Mouse (Mus musculus): ENCODE data around the gene Cox7a2l.

Gene Cox7a2l

DNA sequence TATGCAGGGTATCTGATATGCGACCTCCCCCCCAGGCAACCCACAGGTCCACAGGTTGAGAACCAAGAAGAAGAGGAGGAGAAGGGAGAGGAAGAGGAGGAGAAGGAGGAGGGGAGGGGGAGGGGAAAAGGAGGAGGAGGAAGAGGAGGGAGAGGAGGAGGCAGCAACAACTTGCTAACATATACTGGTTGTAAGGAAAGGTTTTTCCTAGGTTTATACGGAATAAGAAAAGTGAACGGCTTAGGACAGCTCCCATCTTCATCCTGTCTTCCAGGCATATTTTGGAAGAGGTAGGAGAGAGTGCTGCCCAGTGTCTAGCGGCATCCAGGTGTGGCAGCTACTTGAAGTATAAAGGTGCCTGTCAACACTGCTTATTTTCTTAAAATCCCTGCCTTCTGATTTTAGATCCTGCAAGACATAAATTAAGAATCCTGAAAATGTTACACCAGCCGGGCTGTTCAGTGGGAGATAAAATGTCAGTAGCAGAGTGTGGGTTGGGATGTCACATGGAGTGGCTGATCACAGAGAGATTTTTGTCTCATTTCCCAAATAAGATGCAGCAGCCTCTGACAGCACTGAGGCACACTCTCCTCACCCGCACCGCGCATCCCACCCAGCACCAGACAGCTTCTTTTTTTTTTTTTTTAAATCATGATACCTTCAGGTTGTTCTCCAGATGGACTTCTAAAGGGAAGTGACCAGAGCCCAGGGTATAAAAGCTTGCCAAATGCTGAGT, at the start of gene Cox7a2l:
Cox7a2l (minus strand) TSS at position 51 of the 736 bp plus-strand sequence.
- no peak for DNase-seq (ENCODE audit: low read depth, low spot score)

DNA sequence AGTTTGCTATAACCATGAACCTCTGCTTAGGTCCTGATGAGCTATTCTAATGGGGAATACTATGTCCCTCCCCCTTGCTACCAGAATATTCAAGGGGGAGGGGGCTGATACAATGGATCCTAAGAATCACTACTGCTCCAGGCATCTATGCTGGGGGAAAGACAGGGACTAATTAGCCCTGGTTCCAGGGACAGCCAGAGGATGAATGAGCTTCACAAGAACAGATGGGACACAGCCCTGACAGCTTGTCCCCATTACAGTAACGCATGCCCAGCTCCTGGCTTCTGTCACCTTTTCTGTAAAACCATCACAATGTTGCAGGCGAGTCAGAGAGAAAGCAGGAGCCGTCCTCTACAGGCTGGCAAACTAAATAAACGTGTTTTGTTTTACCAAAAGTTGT, 48.4 kb upstream of the Cox7a2l start:
- peak; percentile 44 for DNase-seq (ENCODE audit: low read depth, low spot score)

DNA sequence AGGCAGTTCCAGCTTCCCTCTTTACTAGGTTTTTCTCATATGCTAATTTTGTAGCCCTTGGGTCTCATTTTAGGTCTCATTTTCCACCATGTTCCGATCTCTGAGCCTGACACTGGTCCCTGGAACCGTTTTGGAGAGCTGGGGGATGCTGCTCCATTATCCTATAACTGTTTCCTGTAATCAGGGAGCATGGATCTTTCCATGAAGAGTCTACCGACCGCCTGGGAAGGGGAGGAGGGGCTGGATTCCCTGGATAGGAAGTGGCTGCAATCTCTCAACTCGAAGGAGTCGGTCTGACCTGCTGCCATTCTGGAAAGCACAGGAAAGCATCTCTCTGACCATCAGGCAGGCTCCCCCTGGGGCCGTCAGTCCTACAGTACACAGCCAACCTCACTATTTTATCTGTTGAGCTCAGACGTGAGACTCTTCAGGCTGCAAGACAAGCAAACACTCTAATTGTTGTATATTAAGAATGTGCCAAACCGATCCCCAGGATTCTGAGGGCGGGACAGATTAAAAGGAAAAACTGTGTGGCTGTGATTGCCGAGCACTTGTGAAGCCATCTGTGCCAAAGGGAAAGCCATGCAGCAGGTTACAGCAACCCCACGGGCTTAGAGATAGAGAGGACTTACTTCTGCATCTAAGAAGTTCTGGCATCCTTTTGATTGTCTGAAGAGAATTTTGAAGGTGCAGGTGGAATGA, 47.1 kb upstream of the Cox7a2l start:
- DNase-seq (ENCODE audit: low read depth, low spot score) = no peak

DNA sequence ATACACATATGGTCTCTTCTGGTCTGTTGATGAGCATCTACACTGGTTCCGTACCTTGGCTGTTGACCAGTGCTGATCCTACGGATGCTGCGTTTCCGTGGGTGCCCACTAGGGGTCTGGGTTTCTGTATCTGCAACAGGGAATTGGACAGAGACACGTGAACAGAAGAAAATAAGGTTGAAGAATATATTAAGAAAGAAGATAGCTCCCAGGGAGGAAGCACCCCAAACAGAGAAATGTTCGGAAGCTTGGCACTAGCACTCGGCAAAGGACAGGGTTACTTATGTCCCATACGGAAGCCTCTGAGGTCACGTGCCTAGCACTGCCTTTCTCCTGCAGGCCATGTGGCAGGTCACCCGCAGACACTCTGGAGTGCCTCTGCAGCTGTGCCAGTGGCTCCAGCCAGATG, 46.6 kb upstream of the Cox7a2l start:
- DNase-seq (ENCODE audit: low read depth, low spot score) = peak; percentile 50

DNA sequence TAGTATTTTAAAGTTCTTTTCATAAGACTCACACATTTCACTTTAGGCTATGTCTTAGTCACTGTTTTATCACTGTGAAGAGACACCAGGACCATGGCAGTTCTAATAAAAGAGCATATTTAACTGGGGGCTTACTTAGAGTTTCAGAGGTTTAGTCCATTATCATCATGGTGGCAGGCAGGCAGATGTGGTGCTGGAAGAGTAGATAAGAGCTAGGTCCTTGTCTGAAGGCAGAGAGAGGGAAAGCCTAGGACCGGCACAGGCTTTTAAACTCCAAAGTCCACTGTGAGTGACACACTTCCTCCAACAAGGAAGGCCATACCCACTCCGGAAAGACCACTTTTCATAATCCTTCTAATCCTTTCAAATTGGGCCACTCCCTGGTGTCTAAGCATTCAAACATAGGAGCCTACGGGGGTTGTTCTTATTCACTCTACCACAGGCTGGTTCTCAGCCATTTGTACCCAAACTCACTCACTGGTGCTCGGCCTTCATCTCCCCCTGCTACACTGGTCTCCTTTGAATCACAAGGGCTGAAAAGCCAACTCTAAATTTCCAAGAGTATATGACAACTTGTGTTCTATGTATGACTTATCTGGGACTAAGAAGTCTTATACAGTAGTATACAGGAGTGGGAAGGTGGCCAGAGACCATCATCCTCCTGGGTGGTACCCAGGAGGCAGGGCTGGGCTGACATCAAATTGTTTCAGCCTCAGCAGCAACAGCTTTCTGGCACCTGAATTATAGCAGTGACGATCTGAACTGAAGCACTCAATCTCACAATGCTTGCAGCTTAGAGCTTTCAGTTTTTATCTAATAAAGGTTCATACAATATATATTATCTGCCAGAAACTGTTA, 45.3 kb upstream of the Cox7a2l start:
- no peak for DNase-seq (ENCODE audit: low read depth, low spot score)

DNA sequence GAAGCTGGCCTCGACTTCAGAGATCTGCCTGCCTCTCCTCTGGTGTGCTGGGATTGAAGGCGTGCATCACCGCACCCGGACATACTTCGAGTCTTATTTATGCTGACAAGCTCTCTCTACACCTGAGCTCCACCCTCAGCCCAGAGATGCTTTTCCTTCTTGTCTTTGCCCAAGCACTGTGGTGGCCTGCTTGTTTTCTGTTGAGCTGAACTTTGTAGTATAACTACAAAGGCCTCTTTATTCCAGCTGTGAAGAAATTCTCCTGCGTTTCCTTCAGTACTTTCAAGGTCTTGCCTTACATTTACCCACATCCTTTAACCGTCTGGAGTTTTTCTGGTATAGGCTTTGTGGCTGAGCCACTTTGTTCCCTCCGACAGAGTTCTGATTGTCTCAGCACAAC, 42.0 kb upstream of the Cox7a2l start:
- no peak for DNase-seq (ENCODE audit: low read depth, low spot score)

DNA sequence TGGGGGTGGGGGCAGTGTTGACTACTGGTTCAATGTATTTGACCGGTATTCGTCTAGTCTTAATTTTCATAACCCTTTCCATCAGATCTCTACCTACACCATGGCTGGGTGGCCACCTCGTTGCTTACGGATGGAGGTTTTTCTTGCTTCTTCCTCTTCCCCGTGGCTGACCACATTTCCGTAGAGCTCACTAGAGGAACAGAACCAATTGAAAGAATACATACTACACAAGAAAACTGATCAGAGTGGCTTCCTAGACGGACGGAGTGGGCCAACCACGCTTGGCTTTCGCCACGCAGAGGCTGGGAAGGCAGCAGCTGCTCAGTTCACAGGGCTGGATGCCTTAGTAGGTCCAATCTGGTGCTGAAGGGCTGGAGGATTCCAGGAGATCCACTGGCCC, 38.7 kb upstream of the Cox7a2l start:
- no peak for DNase-seq (ENCODE audit: low read depth, low spot score)

DNA sequence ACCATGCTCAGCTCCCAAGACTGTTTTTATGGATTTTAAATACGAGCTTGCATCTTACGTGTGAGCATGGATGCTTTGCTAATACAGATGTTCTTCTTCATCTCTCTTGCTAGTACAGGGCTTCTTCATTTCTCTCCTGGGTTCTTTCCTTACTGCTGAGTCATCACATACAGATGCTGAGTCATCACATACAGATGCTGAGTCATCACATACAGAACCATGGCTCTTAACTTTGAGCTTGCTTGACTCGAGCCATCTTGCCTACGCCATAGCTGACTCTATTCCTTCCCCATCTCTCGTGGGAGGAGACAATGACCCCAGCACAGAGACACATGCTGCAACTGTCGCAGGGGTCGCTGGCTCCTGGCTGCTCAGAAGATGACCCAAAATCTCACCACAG, 37.9 kb upstream of the Cox7a2l start:
- no peak for DNase-seq (ENCODE audit: low read depth, low spot score)

DNA sequence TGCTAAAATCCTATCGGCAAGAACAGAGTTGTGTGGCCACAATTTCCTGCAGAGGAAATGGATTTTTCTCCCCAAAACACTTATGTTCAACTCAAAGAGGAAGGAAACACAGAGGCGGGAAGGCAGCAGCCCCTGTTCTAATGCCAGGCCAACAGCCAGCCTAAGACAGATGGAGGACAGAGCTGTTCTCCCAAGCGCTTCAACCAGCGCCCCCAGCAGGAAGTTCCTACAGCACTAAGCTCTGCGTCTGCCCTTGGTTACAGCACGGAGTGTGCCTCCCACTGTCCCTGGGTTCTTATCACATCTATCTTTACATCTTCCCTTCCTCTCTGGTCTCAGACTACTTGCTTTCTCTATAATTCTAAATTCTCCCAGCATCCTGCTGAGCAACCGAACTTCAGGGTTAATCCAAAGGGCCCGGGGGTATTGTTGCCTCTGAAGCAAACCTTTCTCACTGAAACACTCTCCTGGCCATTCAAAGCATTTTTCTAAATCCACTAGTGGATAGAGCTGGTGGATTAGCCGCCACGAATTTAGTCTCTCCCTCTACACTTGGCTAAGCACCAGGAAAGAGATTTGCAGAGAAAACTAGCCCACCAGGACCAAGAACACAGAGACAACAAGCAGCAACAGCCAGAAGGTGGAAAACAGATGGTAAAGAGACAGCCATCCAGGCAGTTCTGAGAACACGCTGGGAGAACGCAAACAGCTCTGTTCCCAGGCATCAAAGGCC, 31.5 kb upstream of the Cox7a2l start:
- DNase-seq (ENCODE audit: low read depth, low spot score) = no peak

DNA sequence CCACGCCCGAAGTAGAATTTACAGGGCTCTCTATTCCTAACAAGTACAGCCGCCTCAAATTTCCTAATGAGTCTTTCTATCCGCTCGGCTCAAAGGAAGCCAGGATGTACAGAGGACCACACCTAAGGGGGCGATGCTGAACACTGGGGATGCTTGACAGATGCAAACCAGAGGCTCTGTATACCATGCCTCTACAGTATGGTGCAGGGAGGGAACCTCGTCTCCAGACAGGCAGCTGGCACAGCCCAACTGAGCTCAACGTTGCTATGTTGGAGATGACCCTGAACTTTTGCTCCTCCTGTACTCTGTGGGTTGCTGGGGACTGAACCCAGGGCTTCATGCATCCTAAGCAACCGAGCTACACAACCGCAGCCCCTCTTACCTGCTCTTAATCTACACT, 30.0 kb upstream of the Cox7a2l start:
- no peak for DNase-seq (ENCODE audit: low read depth, low spot score)

DNA sequence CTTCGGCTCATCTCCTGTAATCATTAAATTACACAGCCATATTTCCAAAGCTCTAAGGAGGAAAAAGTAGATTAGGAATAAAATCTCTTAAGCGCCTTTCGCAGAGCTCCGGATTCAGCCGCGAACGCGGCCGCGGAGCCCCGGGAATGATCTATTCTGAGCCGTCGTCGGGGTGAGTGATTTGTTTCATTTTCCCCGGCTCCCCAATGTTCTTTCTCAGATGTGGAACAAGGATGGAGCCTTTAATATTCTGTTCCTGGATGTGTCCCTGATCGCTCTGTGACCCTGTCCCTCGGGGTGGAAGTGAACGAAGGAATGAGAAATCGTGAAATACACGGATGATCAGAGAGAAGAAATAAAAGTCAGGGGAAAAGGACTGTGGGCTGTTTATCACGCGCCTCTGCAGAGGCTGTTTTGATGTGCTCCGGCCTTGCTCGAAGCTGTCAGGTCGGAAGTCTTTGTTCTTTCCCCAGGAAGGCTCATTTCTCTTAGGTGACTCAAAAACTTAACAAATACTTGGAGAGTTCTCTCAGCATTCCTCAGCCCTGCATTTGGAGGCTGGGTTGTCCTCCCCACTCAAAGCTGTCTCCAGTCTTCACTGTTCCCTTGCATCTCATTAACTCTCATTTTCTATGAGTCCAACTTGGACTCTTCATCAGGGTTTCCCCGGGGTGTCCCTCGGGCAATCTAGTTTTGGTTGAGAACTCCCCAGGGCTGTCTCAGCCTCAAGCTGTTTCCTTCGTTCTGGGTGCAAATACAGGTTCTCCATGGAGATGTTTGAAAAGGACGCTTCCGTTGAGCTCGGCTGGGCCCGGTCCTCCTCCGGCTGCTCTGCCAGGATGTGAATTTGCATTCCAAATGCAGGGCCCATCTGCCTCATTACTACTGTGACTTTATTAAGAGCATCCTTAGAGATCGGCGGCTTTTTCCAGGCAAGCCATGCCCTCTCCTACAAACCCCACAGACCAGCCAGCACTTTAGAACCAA, 28.9 kb upstream of the Cox7a2l start:
- no peak for DNase-seq (ENCODE audit: low read depth, low spot score)

DNA sequence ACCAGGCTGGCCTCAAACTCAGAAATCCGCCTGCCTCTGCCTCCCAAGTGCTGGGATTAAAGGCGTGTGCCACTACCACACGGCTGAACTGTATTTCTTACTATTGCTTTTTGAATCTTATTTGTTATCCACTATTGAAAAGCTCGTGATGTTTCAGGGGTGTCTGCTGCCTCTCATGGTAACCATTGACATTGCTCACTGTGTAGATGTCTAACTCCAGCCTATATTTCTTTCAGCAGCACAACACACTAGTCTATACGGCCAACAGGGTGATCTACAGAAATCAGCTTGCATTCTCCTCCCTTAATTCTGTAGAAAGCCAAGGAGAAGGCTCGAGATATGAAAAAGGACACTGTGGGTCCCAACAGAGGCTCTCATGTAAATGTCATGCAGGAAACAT, 28.1 kb upstream of the Cox7a2l start:
- DNase-seq (ENCODE audit: low read depth, low spot score) = no peak

DNA sequence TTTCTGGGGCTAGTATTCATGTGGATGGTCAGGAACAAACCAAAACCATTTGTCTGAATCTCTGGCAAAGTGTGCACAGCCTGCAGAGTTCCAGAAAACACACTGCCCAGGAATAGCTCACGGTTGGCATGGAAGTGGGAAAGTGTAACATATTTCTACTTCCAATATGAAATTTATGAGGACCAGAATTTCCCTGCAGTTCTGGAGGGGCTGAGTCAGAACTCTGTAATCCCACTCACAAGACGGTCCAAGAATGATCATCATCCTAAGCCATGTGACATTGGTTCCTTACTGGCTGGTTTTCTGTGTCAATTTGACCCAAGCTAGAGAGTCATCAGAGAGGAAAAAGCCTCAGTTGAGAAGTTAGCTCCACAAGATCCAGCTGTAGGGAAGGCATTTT, 25.3 kb upstream of the Cox7a2l start:
- no peak for DNase-seq (ENCODE audit: low read depth, low spot score)

DNA sequence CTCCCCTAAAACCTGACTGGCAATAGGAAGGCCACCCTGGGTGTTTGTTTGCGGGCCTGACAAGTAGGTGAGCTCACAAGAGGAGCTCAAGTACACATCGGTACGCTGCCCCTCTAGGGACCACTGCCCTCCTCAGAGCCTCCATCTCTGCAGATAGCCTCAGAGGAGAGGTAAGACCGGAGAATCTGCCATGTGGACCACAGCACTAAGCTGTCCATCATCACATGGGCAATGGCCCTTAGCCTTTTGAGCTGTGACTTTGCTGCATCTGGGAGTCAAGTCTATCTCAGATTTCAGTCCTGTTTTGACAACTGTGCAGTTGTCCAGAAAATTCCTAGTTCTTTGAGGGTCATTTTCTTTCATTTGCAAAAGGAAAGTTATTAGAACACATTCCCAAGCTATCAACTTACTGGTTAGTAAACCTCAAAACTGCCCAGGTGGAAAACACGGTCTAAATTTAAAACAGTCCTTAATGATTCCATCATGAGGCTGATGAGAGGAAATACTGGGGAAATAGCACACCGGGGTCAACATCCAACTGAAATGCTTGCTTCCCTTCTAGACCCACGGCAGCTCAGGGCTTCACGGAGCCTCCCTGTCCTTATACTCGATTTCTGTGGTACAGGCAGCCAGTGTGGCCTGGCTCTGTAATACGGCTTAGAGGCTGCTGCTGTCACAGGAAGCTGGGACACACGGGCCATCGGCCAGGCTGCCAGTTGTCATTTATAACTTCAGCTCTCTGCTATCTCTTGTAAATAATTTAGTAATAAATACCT, 22.3 kb upstream of the Cox7a2l start:
- DNase-seq (ENCODE audit: low read depth, low spot score) = no peak

DNA sequence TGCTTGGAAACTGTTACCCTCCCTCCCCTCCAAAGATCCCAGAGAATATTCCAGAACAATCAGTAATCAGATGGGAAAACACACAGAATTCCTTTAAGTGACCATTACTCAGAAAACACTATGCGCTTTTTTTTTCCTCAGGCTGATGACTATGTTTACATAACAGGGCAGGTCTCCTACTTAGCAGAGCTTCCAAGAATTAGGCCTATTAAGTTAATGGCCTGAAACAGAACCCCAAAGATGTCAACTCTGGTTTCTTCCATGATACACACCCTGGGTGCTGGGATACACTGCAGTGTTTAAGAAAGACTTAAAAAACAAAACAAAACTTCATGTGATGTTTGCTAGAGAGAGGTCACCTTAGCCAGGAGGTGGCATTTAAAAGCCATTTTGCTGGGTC, 21.6 kb upstream of the Cox7a2l start:
- no peak for DNase-seq (ENCODE audit: low read depth, low spot score)

DNA sequence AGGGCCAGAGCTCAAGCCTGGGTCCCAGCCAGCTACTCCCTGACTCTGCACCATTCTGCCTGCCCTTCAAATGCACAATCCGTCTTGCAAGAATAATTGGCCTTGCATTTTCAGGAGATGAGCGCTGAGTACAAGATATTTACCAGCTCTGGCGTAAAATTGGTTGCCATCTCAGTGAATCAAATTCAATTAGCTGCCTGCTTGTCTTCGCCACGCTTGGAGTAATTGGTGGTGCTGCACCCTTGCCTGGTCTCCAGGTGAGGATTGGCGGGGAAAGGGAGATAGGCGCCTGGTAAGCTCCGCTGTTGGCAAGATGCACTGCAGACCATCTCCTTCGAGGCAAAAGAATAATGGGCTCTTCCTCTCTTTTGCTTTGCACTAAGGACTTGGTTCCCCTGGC, 21.0 kb upstream of the Cox7a2l start:
- DNase-seq (ENCODE audit: low read depth, low spot score) = no peak

DNA sequence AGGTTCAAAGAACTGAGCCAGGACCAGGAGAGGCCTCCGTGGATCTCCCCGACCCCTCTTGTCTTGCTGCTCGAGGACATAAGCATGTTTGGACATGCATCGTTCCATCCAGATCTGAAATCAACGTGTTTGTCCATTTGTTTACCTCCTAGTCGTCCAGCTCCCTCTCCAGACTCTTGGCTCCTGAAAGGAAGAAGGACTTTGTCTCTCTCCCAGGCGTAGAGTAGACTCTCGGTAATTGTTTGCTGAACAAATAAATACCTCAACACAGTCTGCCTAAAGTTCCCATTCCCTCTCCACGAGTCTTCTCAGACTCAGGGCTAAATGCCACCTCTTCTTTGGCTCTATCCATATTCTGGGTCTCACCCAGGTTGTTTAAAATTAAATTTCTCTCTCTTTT, 16.0 kb upstream of the Cox7a2l start:
- DNase-seq (ENCODE audit: low read depth, low spot score) = no peak

DNA sequence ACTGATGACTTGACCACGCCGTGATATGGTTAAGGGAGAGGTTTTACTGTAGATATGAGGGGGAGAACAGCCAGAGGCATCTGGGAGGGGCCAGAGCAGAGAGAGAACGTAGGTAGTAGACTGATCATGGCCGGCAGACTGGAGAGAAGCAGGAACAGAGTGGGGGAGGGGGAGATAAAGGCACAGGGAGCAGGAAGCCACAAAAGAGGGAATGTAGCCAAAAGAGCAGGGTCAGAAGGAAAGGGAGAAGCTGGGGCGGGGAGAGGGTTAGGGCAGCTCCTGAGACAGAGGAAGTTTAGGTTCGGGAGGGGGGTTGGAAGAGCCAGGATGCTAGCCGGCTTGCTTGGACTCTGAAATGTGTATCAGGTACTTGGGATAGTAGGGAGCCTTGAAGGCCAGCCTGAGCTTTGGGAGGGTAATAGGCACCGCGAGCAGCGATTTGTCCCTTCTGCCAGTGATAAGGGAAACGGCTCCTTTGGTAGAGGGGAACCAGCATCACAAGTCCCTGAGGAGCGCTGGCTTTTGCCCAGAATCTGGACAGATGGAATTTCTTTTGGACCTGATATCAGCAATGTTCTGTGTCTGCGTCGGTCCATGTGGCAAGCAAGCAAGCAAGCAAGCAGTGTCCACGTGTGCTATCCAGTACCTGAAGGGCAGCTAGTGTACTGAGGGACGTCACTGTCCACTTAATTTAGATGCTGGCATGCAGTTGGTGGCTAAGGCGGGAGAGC, 10.7 kb upstream of the Cox7a2l start:
- DNase-seq (ENCODE audit: low read depth, low spot score) = peak; percentile 61
